Mouse (Mus musculus) kidney, embryonic 14.5 days (tissue): ENCODE data around the gene Pianp. TPM values are rescaled to one million over a fixed set of nuclear protein-coding genes. Genes with fewer than 3 reads are reported as not detected.

ENCODE experiments used
- ATAC-seq: fragments of 200-750 bp; cut with Nextera tagmentation; 2 replicates; pipeline ENCODE4 v1.8.0; 2017; ENCODE audit warnings: moderate number of reproducible peaks, mild to moderate bottlenecking, moderate TSS enrichment, moderate library complexity; ENCODE audit not compliant: low FRiP score, low TSS enrichment
- H3K27ac ChIP-seq: fragments of 300-500 bp; sonication (generic); 2 replicates; pipeline ENCODE4 v1.5.1; 2014; ENCODE audit warnings: low read depth, mild to moderate bottlenecking, low read length, moderate library complexity, mixed read lengths
- H3K27me3 ChIP-seq: fragments of 300-500 bp; sonication (generic); 2 replicates; pipeline ENCODE4 v1.6.1; 2014; ENCODE audit warnings: mild to moderate bottlenecking, low read length; ENCODE audit not compliant: control insufficient read depth, insufficient read depth
- H3K36me3 ChIP-seq: fragments of 300-500 bp; sonication (generic); 2 replicates; pipeline ENCODE4 v1.6.1; 2014; ENCODE audit warnings: low read length, mixed read lengths; ENCODE audit not compliant: control insufficient read depth, insufficient read depth
- H3K4me1 ChIP-seq: fragments of 300-500 bp; sonication (generic); 2 replicates; pipeline ENCODE4 v1.6.1; 2014; ENCODE audit warnings: low read length, mixed read lengths; ENCODE audit not compliant: control insufficient read depth, insufficient read depth
- H3K4me2 ChIP-seq: fragments of 300-500 bp; sonication (generic); replicated peaks from 2 replicates; pipeline ENCODE4 v1.6.1; 2014; ENCODE audit warnings: low read depth, mild to moderate bottlenecking, low read length
- H3K4me3 ChIP-seq: fragments of 300-500 bp; sonication (generic); 2 replicates; pipeline ENCODE4 v1.5.1; 2014; ENCODE audit warnings: mild to moderate bottlenecking, low read length
- H3K9ac ChIP-seq: fragments of 300-500 bp; sonication (generic); 2 replicates; pipeline ENCODE4 v1.6.1; 2014; ENCODE audit warnings: low read depth, mild to moderate bottlenecking, low read length, moderate library complexity
- H3K9me3 ChIP-seq: fragments of 300-500 bp; sonication (generic); 2 replicates; pipeline ENCODE4 v1.6.1; 2016; ENCODE audit warnings: low read length; ENCODE audit not compliant: control insufficient read depth
- WGBS: fragments of 180-500 bp; shearing (Covaris S2); extraction: QIAGEN DNeasy Blood & Tissue Kit; methylation state at CpG from one replicate; pipeline ENCODE4 v1.1.7; 2014; 5-methylcytosine and 5-hydroxymethylcytosine counted together
- polyA plus RNA-seq: library from polyadenylated mRNA; unstranded; fragments of >200 nt; fragmentation: Nextera tagmentation; extraction: Ambion mirVana; gene quantifications from 2 replicates; pipeline ENCODE4 v1.2.1, GENCODE M21; 2014

Gene Pianp
- polyA plus RNA-seq, 1 experiment from 2014 or later: 1.0 TPM

DNA sequence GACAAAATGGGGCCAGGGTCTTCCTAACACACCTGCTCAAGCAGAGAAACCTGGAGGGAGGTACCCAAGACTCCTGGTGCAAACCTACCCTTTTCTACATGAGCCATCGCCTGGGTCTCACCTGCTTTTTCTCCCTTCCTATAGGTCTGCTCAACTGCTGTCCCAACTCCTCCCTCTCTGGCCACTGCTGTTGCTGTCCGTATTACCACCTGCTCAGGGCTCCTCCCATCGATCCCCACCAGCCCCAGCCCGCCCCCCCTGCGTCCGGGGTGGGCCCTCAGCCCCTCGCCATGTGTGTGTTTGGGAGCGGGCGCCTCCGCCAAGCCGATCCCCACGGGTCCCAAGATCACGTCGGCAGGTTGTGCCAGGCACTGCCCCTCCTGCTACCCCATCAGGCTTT is 2.6 kb downstream of the Pianp start:
- H3K27me3 ChIP-seq: peaks cover 60% of the 10 kb centered on the region
- no peak for ATAC-seq
- no peaks in the 10 kb centered on the region for H3K36me3 ChIP-seq
- H3K4me1 ChIP-seq: peaks cover 21% of the 10 kb centered on the region; the same call in 1 of the 2 replicates
- H3K4me3 ChIP-seq: no peak overlapping the region
- H3K4me2 ChIP-seq: no peak overlapping the region
- no peaks in the 10 kb centered on the region for H3K9me3 ChIP-seq
- H3K27ac ChIP-seq: no peak overlapping the region
- WGBS: 34% methylated on average over 14 of the region's 14 CpGs
- H3K9ac ChIP-seq: no peak overlapping the region

DNA sequence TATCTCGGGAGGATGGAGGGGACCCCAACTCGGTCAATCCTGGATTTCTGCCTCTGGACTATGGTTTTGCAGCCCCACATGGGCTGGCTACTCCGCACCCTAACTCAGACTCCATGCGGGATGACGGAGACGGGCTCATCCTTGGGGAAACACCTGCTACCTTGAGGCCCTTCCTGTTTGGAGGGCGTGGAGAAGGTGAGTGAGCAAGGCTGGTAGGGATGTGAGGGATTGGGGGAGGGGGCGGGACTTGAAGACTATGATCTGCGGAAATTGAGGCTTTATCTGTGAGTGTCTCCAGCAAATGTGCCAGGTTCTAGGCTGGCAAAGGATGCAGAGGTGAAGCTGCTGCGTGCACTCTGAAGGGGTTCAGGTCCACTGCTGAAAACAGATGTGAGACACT is 3.1 kb downstream of the Pianp start:
- H3K4me3 ChIP-seq: no peak overlapping the region
- H3K4me2 ChIP-seq: no peak overlapping the region
- no peaks in the 10 kb centered on the region for H3K36me3 ChIP-seq
- H3K27ac ChIP-seq: no peak overlapping the region
- WGBS: 29% methylated on average over 10 of the region's 10 CpGs
- H3K9ac ChIP-seq: no peak overlapping the region
- H3K9me3 ChIP-seq: no peaks in the 10 kb centered on the region
- peaks cover 21% of the 10 kb centered on the region; the same call in 1 of the 2 replicates for H3K4me1 ChIP-seq
- ATAC-seq: no peak
- peaks cover 56% of the 10 kb centered on the region for H3K27me3 ChIP-seq

DNA sequence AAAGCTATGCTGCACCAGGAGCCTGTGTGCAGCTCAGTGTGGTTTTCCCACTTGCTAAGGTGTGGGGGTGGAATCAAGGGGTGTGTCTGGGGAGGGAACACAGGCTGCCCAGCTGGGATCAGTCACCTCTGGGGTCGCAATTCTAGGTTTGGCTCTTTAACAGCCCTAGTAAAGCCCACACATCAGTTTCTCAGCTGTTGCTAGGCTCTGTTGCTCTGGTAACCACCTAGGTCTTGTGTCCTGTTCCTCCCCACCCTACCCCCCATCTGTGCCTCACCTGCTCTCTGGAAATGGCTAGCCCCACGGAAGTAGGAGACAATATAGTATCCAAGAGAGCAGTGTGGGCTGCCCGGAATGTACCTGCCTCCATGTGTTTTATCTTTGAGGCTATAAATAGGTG is 7.2 kb downstream of the Pianp start:
- Histone ChIP-seq H3K27me3 (peaks cover 24% of the 10 kb centered on the region), H3K4me3 (no peak overlapping the region), H3K9me3 (no peaks in the 10 kb centered on the region), H3K27ac (no peak overlapping the region), H3K36me3 (no peaks in the 10 kb centered on the region), H3K4me1 (peaks cover 4% of the 10 kb centered on the region; the same call in 1 of the 2 replicates), H3K4me2 (no peak overlapping the region), H3K9ac (no peak overlapping the region)
- ATAC-seq: no peak
- 34% methylated on average over 3 of the region's 3 CpGs for WGBS

DNA sequence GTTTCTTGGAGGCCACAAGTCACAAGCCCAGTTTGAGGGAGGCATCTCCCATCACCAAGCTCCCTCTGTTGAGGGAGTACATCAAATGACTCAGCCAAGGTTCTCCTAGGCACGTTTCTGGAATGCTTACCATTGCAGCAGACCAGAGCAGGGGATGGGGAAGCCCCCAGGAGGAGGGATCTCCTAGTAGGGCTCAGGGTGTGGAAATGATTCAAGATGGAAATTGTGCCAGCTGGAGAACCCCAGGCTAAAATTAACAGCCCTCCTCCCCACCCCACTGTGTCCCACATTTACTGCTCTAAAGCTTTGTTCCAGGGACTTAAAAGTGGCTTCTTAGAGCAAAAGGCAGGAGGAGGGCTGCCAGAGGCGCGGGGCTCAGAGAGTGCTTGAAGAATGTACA is 8.6 kb downstream of the Pianp start:
- ATAC-seq: no peak
- Histone ChIP-seq H3K27me3 (peaks cover 11% of the 10 kb centered on the region), H3K9ac (no peak overlapping the region), H3K36me3 (no peaks in the 10 kb centered on the region), H3K4me2 (no peak overlapping the region), H3K4me1 (peaks cover 3% of the 10 kb centered on the region; the same call in 1 of the 2 replicates), H3K4me3 (no peak overlapping the region), H3K9me3 (no peaks in the 10 kb centered on the region), H3K27ac (no peak overlapping the region)
- 15% methylated on average over 3 of the region's 3 CpGs for WGBS

DNA sequence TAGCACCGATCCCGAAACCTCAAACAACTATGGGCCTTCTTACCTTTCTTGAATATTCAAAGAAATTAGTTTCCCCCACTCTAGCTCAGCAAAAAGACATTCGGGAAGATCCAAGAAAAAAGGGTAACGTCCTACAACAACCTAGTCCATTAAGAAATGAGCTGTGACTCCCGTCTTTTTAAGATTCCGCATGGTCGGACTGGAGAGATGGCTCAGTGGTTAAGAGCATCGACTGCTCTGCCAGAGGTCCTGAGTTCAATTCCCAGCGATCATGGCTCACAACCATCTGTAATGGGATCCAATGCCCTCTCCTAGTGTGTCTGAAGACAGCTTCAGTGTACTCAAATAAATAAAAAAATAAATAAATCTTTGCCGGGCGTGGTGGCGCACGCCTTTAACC is 11.6 kb downstream of the Pianp start:
- Histone ChIP-seq H3K9me3 (no peaks in the 10 kb centered on the region), H3K4me3 (peak overlapping the region; percentile 81), H3K4me1 (peaks cover 8% of the 10 kb centered on the region; the same call in 1 of the 2 replicates), H3K27ac (peak overlapping the region; percentile 99), H3K36me3 (peaks cover 24% of the 10 kb centered on the region), H3K4me2 (peak overlapping the region; percentile 69), H3K9ac (peak overlapping the region; percentile 99), H3K27me3 (no peaks in the 10 kb centered on the region)
- WGBS: 45% methylated on average over 13 of the region's 13 CpGs
- 0 out of 2 replicates have a peak, but pooled peaks have one; percentile 0 for ATAC-seq

DNA sequence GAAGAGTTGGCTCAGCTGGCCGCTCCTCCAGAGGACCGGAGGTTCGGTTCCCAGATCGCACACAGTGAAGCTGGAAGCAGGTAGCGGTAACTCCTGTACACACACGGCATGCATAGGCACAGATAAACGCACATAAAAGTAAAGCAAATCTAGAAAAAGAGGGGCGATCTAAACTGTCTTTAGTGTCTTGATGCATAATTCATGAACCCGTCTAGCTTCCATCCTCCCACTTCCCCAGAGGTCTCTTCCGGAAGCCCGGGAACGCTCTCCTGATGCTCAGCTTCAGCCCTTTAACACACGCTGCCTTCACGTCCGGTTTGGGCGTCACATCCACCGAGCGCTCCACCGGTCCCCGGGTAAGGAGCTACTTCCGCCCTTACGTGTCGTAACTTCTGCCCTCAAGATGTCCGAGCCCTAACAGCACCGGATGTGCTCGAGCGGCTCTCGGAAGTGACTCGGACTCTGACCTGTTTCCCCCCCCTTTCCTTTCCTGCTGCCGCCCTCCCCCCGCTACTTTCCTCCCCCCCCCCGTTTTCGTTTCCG is 12.2 kb downstream of the Pianp start:
- Histone ChIP-seq H3K9ac (peak overlapping the region; percentile 99), H3K27ac (peak overlapping the region; percentile 99), H3K4me1 (peaks cover 7% of the 10 kb centered on the region; the same call in 1 of the 2 replicates), H3K27me3 (no peaks in the 10 kb centered on the region), H3K36me3 (peaks cover 27% of the 10 kb centered on the region), H3K4me3 (peak overlapping the region; percentile 81), H3K4me2 (peak overlapping the region; percentile 69), H3K9me3 (no peaks in the 10 kb centered on the region)
- WGBS: under 1% methylated on average over 29 of the region's 34 CpGs
- peak; percentile 97 for ATAC-seq

DNA sequence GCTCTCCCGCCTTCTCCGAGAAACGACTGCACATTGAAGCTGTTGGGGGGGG is 12.5 kb downstream of the Pianp start, which contains the start of gene Zfp384:
Zfp384 (plus strand) TSS at position 17 of the 52 bp plus-strand sequence.
- ATAC-seq: no peak
- Histone ChIP-seq H3K27ac (peak within 1 kb of the TSS; percentile 99), H3K9me3 (no peaks in the 10 kb centered on the region), H3K4me1 (peaks cover 5% of the 10 kb centered on the region; the same call in 1 of the 2 replicates), H3K36me3 (peaks cover 30% of the 10 kb centered on the region), H3K9ac (peak within 1 kb of the TSS; percentile 99), H3K4me3 (peak within 1 kb of the TSS; percentile 81), H3K4me2 (peak within 1 kb of the TSS; percentile 69), H3K27me3 (no peaks in the 10 kb centered on the region)
- no CpG with 5 or more reads among the region's 3 CpGs for WGBS

DNA sequence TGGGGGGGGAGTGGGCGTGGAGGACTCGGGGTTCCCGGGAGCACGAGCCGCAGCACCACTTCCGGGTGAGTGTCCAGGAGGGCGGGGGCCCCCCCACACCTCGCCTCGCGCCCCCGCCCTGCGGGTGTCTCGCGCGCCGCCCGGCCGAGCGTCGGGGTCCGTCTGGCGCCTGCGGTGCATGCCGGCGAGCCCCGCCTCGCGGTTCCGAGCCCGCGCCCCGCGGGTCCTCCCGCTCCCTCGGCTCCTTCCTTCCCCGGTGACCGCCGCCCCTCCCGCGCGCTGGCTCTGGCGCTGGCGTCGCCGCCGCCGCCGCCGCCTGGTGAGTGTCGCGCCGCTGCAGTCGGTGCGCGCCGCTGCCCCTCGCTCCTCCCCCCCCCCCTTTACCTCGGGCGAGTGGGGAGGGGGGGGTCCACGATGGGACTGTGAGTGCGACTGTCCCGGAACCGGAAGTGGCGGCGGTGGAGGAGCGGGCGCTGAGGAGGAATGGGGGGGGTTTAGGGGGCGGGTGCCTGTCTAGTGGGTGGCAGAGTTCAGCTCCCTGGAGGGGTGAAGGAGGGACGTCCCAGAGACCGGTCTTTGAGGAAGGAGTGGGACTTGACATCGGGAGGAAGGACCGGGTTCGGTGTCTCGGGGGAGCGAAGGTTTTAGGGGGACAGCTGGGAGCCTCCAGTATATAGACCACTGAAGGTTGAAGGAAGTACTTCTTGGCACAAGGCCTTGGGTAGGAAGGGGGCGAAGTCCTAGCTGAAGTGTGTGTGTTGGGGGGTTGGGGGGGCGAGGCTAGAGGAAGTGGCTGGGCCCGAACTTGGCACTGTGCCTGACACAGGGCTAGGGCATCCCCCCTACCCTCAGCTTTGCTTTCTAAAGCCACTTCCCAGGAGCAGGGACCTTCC is 12.9 kb downstream of the Pianp start:
- Histone ChIP-seq H3K4me3 (peak overlapping the region; percentile 81), H3K4me2 (peak overlapping the region; percentile 69), H3K27ac (peak overlapping the region; percentile 99), H3K4me1 (peaks cover 5% of the 10 kb centered on the region; the same call in 1 of the 2 replicates), H3K9ac (peak overlapping the region; percentile 99), H3K9me3 (no peaks in the 10 kb centered on the region), H3K27me3 (no peaks in the 10 kb centered on the region), H3K36me3 (peaks cover 31% of the 10 kb centered on the region)
- ATAC-seq: peak; percentile 88
- under 1% methylated on average over 56 of the region's 78 CpGs for WGBS

DNA sequence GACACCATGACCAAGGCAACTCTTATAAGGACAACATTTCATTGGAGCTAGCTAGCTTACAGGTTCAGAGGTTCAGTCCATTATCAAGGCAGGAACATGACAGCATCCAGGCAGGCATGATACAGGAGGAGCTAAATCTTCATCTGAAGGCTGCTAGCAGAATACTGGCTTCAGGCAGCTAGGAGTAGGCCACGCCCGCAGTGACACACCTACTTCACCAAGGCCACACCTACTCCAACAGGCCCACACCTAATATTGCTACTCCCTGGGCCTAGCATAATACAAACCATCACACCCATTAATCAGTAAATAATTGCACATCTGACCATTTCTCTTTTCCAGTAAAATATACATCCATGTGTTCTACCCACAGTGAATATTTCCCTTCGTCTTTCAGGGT is 21.2 kb downstream of the Pianp start:
- Histone ChIP-seq H3K27ac (no peak overlapping the region), H3K27me3 (no peaks in the 10 kb centered on the region), H3K9ac (no peak overlapping the region), H3K4me2 (no peak overlapping the region), H3K36me3 (peaks cover 59% of the 10 kb centered on the region), H3K9me3 (no peaks in the 10 kb centered on the region), H3K4me1 (no peaks in the 10 kb centered on the region), H3K4me3 (no peak overlapping the region)
- ATAC-seq: no peak
- WGBS: 95% methylated on average over 3 of the region's 3 CpGs
